Mouse (Mus musculus) liver, adult (tissue): ENCODE results near the gene Crym.

ENCODE experiments used
- GATA4 ChIP-seq: IDR thresholded peaks from 2 replicates; pipeline ENCODE4 v1.6.1; 2014; ENCODE audit warnings: mild to moderate bottlenecking, low read length; ENCODE audit not compliant: insufficient replicate concordance

The Crym gene

DNA sequence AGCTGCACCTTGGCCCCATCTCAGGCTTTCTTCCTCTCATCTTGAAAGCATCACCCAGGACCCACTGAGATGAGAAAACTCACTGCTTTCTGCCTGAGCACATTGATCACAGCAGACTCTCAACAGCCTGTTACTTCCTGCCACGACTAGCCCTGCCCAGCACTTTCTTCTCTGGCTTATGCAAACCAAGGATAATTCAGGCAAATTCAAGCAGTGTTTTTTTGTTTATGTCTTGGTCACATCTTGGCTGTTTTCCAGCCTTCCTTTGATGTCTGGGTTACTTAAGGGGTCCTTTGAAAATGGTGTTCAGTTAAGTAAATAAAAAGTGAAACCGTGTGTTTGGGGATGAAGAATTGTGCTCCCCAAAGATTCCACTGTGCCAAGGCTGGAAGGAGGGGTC lies 23.0 kb downstream of the Crym start:
- no peak for TF ChIP-seq GATA4

DNA sequence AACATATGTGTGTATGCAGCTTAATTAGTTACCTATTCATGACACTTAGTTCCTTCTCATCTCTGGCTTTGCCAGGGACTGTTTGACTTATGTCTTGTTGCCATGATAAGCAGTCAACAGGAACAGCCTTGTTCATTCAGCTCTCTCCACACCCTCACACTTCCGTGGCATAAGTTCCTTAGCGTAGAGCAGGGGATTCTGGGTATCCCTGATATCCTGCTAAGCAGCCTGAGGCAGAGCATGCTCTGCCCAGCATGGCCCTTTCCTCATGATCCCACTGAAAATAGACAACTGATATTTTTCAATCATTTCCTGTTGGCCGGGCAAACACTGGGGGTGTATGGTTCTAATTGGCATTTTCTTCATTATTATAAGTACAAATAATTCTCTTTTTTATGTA lies 24.3 kb downstream of the Crym start:
- TF ChIP-seq GATA4, result no peak

GRCm38 (mm10) chr7:120174723-120175504 lies 27.0 kb downstream of the Crym start:
- no peak for TF ChIP-seq GATA4

DNA sequence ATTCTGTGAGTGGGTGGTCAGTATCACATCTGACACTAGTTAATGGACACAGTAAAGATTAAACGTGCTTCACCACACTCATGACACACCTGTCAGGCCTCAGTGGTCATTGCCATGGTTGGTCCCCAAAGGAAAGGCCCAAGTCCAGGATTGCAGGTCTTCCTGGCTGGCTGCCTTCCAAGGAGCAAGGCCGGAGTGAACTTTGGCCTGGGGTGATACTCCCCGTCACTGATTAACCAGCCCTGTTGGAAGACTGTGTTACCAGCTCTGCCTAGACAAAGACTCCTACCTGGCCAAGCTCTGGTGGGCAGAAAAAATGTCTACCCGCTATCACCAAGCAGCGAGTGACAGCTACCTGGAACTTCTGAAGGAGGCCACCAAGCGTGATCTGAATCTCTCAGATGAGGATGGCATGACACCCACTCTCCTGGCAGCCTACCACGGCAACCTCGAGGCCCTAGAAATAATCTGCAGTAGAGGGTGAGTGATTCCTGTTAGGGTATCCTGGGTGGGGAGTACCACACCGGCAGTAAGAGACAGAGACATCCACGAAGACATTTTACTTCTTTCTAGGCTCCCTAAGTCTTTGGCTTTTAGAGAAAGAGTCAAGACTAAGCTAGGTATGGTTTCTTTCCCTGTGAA lies 28.2 kb downstream of the Crym start, which contains the start of gene Anks4b:
Gene Anks4b (plus strand): TSS at position 256 of the 642 bp plus-strand sequence.
- no peak for TF ChIP-seq GATA4

DNA sequence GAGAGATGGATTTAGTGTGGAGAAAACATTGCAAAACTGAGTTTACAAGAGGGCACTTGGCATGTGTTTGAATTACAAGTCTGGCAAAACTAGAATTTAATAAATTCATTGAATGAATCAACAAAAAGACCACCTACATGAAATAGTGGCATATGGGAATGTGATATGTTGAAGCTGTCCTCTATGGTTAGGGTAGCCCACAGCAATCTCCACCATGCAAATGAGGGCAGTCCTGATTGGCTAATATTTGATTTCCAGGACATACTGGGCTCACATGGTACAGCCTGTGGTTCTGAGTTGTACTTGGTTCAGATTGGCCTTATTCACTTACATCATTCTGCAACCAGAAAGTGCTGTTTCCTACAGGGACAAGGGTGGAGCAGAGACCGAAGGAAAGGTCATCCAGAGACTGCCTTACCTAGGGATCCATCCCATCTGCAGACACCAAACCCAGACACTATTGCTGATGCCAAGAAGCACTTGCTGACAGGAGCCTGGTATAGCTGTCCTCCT lies 29.7 kb downstream of the Crym start:
- TF ChIP-seq GATA4, result no peak

GRCm38 (mm10) chr7:120163581-120164251 lies 38.2 kb downstream of the Crym start:
- no peak for TF ChIP-seq GATA4

DNA sequence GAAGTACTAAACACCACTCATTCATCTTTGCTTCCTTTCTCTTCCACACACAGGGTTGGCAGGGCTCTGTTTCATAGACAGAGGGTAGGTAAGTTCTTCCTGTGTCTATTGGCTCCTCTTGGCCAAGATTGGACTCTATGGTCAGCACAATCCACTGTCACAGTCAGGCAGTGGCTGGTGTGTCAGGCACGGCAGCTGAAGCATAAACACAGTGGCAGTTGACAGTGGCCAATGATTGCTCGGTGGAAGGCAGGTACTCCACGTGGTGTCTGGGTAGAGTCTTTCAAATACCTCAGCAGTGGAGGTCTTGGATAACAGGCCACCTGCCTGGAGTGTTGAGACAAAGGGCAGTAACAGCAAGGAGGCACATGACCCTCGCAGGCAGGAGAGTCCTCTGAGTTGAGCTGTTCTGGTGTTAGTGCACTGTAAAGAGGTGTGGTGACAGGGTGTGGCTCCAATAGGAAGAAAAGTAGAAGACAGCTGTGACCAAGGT lies 43.7 kb downstream of the Crym start:
- TF ChIP-seq GATA4, result no peak

GRCm38 (mm10) chr7:120157575-120158061 lies 44.3 kb downstream of the Crym start:
- no peak for TF ChIP-seq GATA4

DNA sequence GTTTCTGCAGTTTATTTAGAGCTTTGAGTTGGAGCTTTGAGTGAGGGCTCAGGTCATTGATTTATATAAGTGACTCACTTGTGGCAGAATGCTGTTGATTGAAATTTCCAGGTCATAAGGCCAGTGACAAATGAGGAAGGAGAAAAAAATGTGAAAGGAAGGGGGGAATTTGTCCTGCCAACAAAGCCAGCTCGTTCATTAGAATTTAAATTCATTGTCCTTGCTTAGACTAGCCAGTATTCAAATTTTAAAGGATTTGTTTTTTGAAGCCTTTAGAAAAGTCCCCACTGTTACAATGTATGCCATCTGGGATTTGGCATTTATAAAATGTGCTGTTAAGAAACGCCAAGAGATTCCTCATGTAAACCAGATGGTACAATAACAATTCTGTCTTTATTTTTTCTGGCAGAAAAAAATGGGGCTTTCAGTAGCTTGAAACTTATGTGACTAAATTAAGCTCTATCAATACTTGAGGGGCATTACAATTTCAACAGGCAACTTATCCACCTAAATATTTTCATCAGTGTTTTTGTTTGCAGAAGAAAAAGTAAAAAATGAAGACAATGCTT lies 45.0 kb downstream of the Crym start:
- no peak for TF ChIP-seq GATA4

- TF ChIP-seq GATA4, result no peak
These were observed 51.0 kb downstream of the Crym start for GRCm38 (mm10) chr7:120150898-120151297.

DNA sequence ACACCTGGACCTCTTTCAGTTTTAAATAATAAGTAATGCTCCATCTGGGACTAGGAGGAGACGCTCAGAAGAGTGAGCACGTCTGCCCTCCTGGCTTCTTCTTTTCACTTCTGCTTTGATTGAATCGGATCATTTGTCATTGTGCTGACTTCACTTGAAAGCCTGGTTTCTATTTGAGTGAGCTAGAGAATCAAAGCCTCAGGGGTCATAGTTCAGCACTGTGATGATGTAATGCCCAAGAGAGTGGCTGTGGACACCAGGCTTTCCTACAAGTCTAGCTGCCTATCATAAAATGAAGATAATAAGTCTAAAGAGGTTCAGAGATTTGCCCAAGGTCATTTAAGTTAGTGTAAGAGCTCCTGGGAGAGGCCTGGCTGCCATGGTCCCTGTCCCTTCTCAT lies 51.7 kb downstream of the Crym start:
- TF ChIP-seq GATA4, result no peak

- no peak for TF ChIP-seq GATA4
These were observed 56.7 kb downstream of the Crym start, which contains the start of gene Zp2 for GRCm38 (mm10) chr7:120145191-120145590. Zp2 (minus strand) TSS chr7:120145291.

DNA sequence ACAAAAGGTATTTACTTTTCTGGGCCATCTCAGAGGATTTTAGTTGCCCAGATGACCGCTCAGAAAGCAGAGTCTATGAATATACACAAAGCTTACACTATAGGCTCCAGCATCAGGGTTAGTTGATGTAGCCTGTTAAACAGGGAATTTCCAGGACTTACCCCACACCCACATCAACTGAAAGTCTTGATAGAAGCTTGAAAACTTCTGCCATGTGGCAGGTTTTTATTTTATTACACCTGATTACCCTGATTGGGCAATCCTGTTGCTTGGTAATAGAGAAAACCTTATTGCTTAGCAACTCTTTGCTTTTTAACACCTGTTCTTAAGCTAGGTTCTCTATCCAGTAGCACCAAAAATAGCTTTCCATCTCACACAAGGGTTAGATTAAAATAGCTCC lies 59.2 kb downstream of the Crym start:
- TF ChIP-seq GATA4, result no peak
